Mouse (Mus musculus) olfactory bulb, adult 2 months (tissue): Measurements from ENCODE around the gene Kalrn.

ENCODE experiments used
- CTCF ChIP-seq: fragments of 200-500 bp; IDR thresholded peaks from 2 replicates; pipeline ENCODE4 v1.5.1; 2012; ENCODE audit warnings: low read depth, mild to moderate bottlenecking, low read length, moderate library complexity; ENCODE audit not compliant: insufficient read depth
- POLR2A ChIP-seq: fragments of 200-500 bp; IDR thresholded peaks from 2 replicates; pipeline ENCODE4 v1.6.1; 2012; ENCODE audit warnings: mild to moderate bottlenecking, low read depth, low read length, moderate library complexity; ENCODE audit not compliant: insufficient read depth

DNA sequence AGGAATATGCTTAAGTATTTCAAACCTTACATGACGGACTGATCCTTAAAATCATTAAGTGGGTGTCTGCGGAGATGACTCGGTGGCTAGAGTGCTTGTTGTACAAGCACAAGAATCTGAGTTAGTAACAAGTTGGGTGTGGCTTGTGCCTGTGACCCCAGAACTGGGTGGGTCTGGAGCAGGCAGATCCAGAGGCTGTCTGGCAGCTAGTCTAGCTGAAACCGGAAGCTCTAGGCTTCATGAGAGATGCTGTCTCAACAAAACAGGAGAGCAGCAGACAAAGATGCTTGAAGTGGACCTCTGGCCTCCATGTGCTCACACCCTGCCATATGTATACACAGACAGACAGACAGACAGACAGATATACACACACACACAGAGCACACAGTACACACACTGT, 582.6 kb downstream of the Kalrn start:
- no peak for TF ChIP-seq CTCF
- TF ChIP-seq POLR2A, result no peak
